Mouse (Mus musculus) midbrain, embryonic 13.5 days (tissue): Measurements from ENCODE around the gene Bnip2. TPM values are rescaled to one million over a fixed set of nuclear protein-coding genes. Genes with fewer than 3 reads are reported as not detected.
A peak's percentile ranks its signal among the peaks of the same experiment; 100 is the strongest.

Experiments
- ATAC-seq: fragments of 200-750 bp; cut with Nextera tagmentation; 2 replicates; pipeline ENCODE4 v1.8.0; 2017; ENCODE audit warnings: mild to moderate bottlenecking, moderate TSS enrichment, moderate library complexity
- H3K27ac ChIP-seq: fragments of 300-500 bp; sonication (generic); 2 replicates; pipeline ENCODE4 v1.5.1; 2015; ENCODE audit warnings: inconsistent platforms, mild to moderate bottlenecking, moderate library complexity
- H3K27me3 ChIP-seq: fragments of 300-500 bp; sonication (generic); 2 replicates; pipeline ENCODE4 v1.6.1; 2015; ENCODE audit warnings: mild to moderate bottlenecking, inconsistent platforms
- H3K36me3 ChIP-seq: fragments of 300-500 bp; sonication (generic); 2 replicates; pipeline ENCODE4 v1.6.1; 2015; ENCODE audit warnings: mild to moderate bottlenecking, inconsistent platforms
- H3K4me1 ChIP-seq: fragments of 300-500 bp; sonication (generic); replicated peaks from 2 replicates; pipeline ENCODE4 v1.6.1; 2015; ENCODE audit warnings: inconsistent platforms
- H3K4me2 ChIP-seq: fragments of 300-500 bp; sonication (generic); replicated peaks from 2 replicates; pipeline ENCODE4 v1.6.1; 2015; ENCODE audit warnings: moderate library complexity, mild to moderate bottlenecking, inconsistent platforms
- H3K4me3 ChIP-seq: fragments of 300-500 bp; sonication (generic); replicated peaks from 2 replicates; pipeline ENCODE4 v1.5.1; 2015; ENCODE audit warnings: mild to moderate bottlenecking, inconsistent platforms
- H3K9ac ChIP-seq: fragments of 300-500 bp; sonication (generic); replicated peaks from 2 replicates; pipeline ENCODE4 v1.6.1; 2015; ENCODE audit warnings: mild to moderate bottlenecking, inconsistent platforms
- H3K9me3 ChIP-seq: fragments of 300-500 bp; sonication (generic); 2 replicates; pipeline ENCODE4 v1.6.1; 2016; ENCODE audit warnings: mild to moderate bottlenecking, inconsistent platforms
- WGBS: fragments of 180-500 bp; shearing (Covaris S2); methylation state at CpG from one replicate; pipeline ENCODE4 v1.1.7; 2015; 5-methylcytosine and 5-hydroxymethylcytosine counted together
- polyA plus RNA-seq: library from polyadenylated mRNA; unstranded; fragments of >200 nt; fragmentation: Nextera tagmentation; extraction: Ambion mirVana; gene quantifications from 2 replicates; pipeline ENCODE4 v1.2.1, GENCODE M21; 2015

Gene Bnip2
- polyA plus RNA-seq, 1 experiment from 2014 or later, result 97.5 TPM

GRCm38 (mm10) chr9:70039597-70040385, 50.5 kb downstream of the Bnip2 start:
- H3K4me3 ChIP-seq, result no peak overlapping the region
- H3K4me2 ChIP-seq, result no peak overlapping the region
- no peak overlapping the region for H3K27ac ChIP-seq
- no peaks in the 10 kb centered on the region for H3K4me1 ChIP-seq
- 86% methylated on average over 6 of the region's 6 CpGs for WGBS
- no peaks in the 10 kb centered on the region for H3K36me3 ChIP-seq
- no peaks in the 10 kb centered on the region for H3K27me3 ChIP-seq
- no peak for ATAC-seq
- H3K9me3 ChIP-seq, result no peaks in the 10 kb centered on the region
- no peak overlapping the region for H3K9ac ChIP-seq

- Histone ChIP-seq H3K27me3 (no peaks in the 10 kb centered on the region), H3K9me3 (no peaks in the 10 kb centered on the region), H3K36me3 (no peaks in the 10 kb centered on the region), H3K4me2 (no peak overlapping the region), H3K27ac (no peak overlapping the region), H3K9ac (no peak overlapping the region), H3K4me1 (no peaks in the 10 kb centered on the region), H3K4me3 (no peak overlapping the region)
- WGBS, result 90% methylated on average over 11 of the region's 11 CpGs
- no peak for ATAC-seq
Observed at GRCm38 (mm10) chr9:70040570-70040969, 51.3 kb downstream of the Bnip2 start.

- Histone ChIP-seq H3K9me3 (no peaks in the 10 kb centered on the region), H3K27me3 (no peaks in the 10 kb centered on the region), H3K27ac (no peak overlapping the region), H3K9ac (no peak overlapping the region), H3K4me2 (no peak overlapping the region), H3K36me3 (no peaks in the 10 kb centered on the region), H3K4me3 (no peak overlapping the region), H3K4me1 (no peaks in the 10 kb centered on the region)
- no peak for ATAC-seq
- 94% methylated on average over 4 of the region's 4 CpGs for WGBS
Observed at GRCm38 (mm10) chr9:70042137-70042536, 52.9 kb downstream of the Bnip2 start.

- WGBS, result 70% methylated on average over 1 of the region's 1 CpGs
- no peak overlapping the region for H3K4me2 ChIP-seq
- H3K27ac ChIP-seq, result no peak overlapping the region
- H3K4me3 ChIP-seq, result no peak overlapping the region
- H3K36me3 ChIP-seq, result no peaks in the 10 kb centered on the region
- ATAC-seq, result no peak
- no peaks in the 10 kb centered on the region for H3K4me1 ChIP-seq
- no peak overlapping the region for H3K9ac ChIP-seq
- no peaks in the 10 kb centered on the region for H3K27me3 ChIP-seq
- H3K9me3 ChIP-seq, result no peaks in the 10 kb centered on the region
Observed at GRCm38 (mm10) chr9:70042935-70043334, 53.7 kb downstream of the Bnip2 start.

- Histone ChIP-seq H3K4me1 (peaks cover 9% of the 10 kb centered on the region), H3K27ac (no peak overlapping the region), H3K4me2 (no peak overlapping the region), H3K9ac (no peak overlapping the region), H3K9me3 (no peaks in the 10 kb centered on the region), H3K27me3 (no peaks in the 10 kb centered on the region), H3K36me3 (no peaks in the 10 kb centered on the region), H3K4me3 (no peak overlapping the region)
- no peak for ATAC-seq
- 86% methylated on average over 2 of the region's 2 CpGs for WGBS
Observed at GRCm38 (mm10) chr9:70044865-70045264, 55.6 kb downstream of the Bnip2 start.

- 94% methylated on average over 6 of the region's 6 CpGs for WGBS
- Histone ChIP-seq H3K27ac (no peak overlapping the region), H3K4me1 (peaks cover 13% of the 10 kb centered on the region), H3K27me3 (no peaks in the 10 kb centered on the region), H3K36me3 (no peaks in the 10 kb centered on the region), H3K4me3 (no peak overlapping the region), H3K9ac (no peak overlapping the region), H3K9me3 (no peaks in the 10 kb centered on the region), H3K4me2 (no peak overlapping the region)
- no peak for ATAC-seq
Observed at GRCm38 (mm10) chr9:70046255-70046654, 57.0 kb downstream of the Bnip2 start.

- Histone ChIP-seq H3K27me3 (no peaks in the 10 kb centered on the region), H3K9ac (no peak overlapping the region), H3K27ac (no peak overlapping the region), H3K36me3 (no peaks in the 10 kb centered on the region), H3K4me3 (no peak overlapping the region), H3K9me3 (no peaks in the 10 kb centered on the region), H3K4me1 (peaks cover 13% of the 10 kb centered on the region), H3K4me2 (no peak overlapping the region)
- WGBS, result 75% methylated on average over 3 of the region's 3 CpGs
- ATAC-seq, result no peak
Observed at GRCm38 (mm10) chr9:70047839-70048238, 58.6 kb downstream of the Bnip2 start.

GRCm38 (mm10) chr9:70048280-70048679, 59.0 kb downstream of the Bnip2 start:
- H3K36me3 ChIP-seq, result no peaks in the 10 kb centered on the region
- WGBS, result 52% methylated on average over 5 of the region's 5 CpGs
- no peaks in the 10 kb centered on the region for H3K9me3 ChIP-seq
- no peak for ATAC-seq
- H3K27me3 ChIP-seq, result no peaks in the 10 kb centered on the region
- no peak overlapping the region for H3K4me3 ChIP-seq
- no peak overlapping the region for H3K27ac ChIP-seq
- H3K9ac ChIP-seq, result no peak overlapping the region
- no peak overlapping the region for H3K4me2 ChIP-seq
- H3K4me1 ChIP-seq, result peaks cover 13% of the 10 kb centered on the region

- no peaks in the 10 kb centered on the region for H3K36me3 ChIP-seq
- no peak for ATAC-seq
- H3K4me1 ChIP-seq, result peaks cover 13% of the 10 kb centered on the region
- H3K9me3 ChIP-seq, result no peaks in the 10 kb centered on the region
- H3K4me2 ChIP-seq, result no peak overlapping the region
- H3K9ac ChIP-seq, result peak overlapping the region; percentile 1; the same call in 1 of the 2 replicates
- no peak overlapping the region for H3K27ac ChIP-seq
- H3K4me3 ChIP-seq, result no peak overlapping the region
- WGBS, result 58% methylated on average over 6 of the region's 6 CpGs
- no peaks in the 10 kb centered on the region for H3K27me3 ChIP-seq
Observed at GRCm38 (mm10) chr9:70048751-70049415, 59.6 kb downstream of the Bnip2 start.

- 0 out of 2 replicates have a peak, but pooled peaks have one; percentile 55 for ATAC-seq
- Histone ChIP-seq H3K36me3 (no peaks in the 10 kb centered on the region), H3K4me1 (peaks cover 13% of the 10 kb centered on the region), H3K4me3 (no peak overlapping the region), H3K9me3 (no peaks in the 10 kb centered on the region), H3K27me3 (no peaks in the 10 kb centered on the region), H3K9ac (peak overlapping the region; percentile 1; the same call in 1 of the 2 replicates), H3K4me2 (no peak overlapping the region), H3K27ac (no peak overlapping the region)
- 15% methylated on average over 3 of the region's 3 CpGs for WGBS
Observed at GRCm38 (mm10) chr9:70049416-70049783, 60.1 kb downstream of the Bnip2 start.

- no peak for ATAC-seq
- Histone ChIP-seq H3K4me3 (no peak overlapping the region), H3K4me1 (peaks cover 13% of the 10 kb centered on the region), H3K27me3 (no peaks in the 10 kb centered on the region), H3K9me3 (no peaks in the 10 kb centered on the region), H3K27ac (no peak overlapping the region), H3K9ac (no peak overlapping the region), H3K36me3 (no peaks in the 10 kb centered on the region), H3K4me2 (no peak overlapping the region)
- 47% methylated on average over 8 of the region's 8 CpGs for WGBS
Observed at GRCm38 (mm10) chr9:70049839-70050238, 60.6 kb downstream of the Bnip2 start.

GRCm38 (mm10) chr9:70052730-70053129, 63.5 kb downstream of the Bnip2 start:
- ATAC-seq, result no peak
- Histone ChIP-seq H3K4me2 (no peak overlapping the region), H3K27me3 (no peaks in the 10 kb centered on the region), H3K4me3 (no peak overlapping the region), H3K36me3 (no peaks in the 10 kb centered on the region), H3K4me1 (peaks cover 13% of the 10 kb centered on the region), H3K9me3 (no peaks in the 10 kb centered on the region), H3K9ac (no peak overlapping the region), H3K27ac (no peak overlapping the region)
- 64% methylated on average over 3 of the region's 3 CpGs for WGBS
